Mouse (Mus musculus) heart, adult 2 months (tissue): ENCODE results near the gene Ifrd2. TPM values are rescaled to one million over a fixed set of nuclear protein-coding genes. Genes with fewer than 3 reads are reported as not detected.

ENCODE experiments used
- DNase-seq, 2 experiments: peaks; one replicate each; pipeline ENCODE4 v3.0.0; 2021
- H3K27ac ChIP-seq: fragments of 200-600 bp; 2 replicates; pipeline ENCODE4 v1.8.1; 2022
- H3K27me3 ChIP-seq: fragments of 200-500 bp; 2 replicates; pipeline ENCODE4 v1.6.1; 2012; ENCODE audit warnings: mild to moderate bottlenecking, low read length, inconsistent platforms, mixed read lengths; ENCODE audit not compliant: control insufficient read depth, insufficient read depth
- H3K36me3 ChIP-seq: fragments of 200-500 bp; 2 replicates; pipeline ENCODE4 v1.6.1; 2012; ENCODE audit warnings: low read length, inconsistent platforms; ENCODE audit not compliant: control insufficient read depth, insufficient read depth
- H3K4me1 ChIP-seq: fragments of 200-500 bp; 2 replicates; pipeline ENCODE4 v1.6.1; 2011; ENCODE audit warnings: low read length; ENCODE audit not compliant: control insufficient read depth, insufficient read depth
- H3K4me3 ChIP-seq: fragments of 200-600 bp; 2 replicates; pipeline ENCODE4 v1.8.1; 2022
- H3K79me2 ChIP-seq: fragments of 200-500 bp; replicated peaks from 2 replicates; pipeline ENCODE4 v1.6.1; 2012; ENCODE audit warnings: mild to moderate bottlenecking, inconsistent platforms, low read length, moderate library complexity, mixed read lengths; ENCODE audit not compliant: control insufficient read depth, insufficient read depth
- H3K9ac ChIP-seq: fragments of 200-500 bp; 2 replicates; pipeline ENCODE4 v1.6.1; 2012; ENCODE audit warnings: low read depth, mild to moderate bottlenecking, control low read depth, inconsistent platforms, low read length, mixed read lengths
- CTCF ChIP-seq: fragments of 200-600 bp; IDR thresholded peaks from 2 replicates; pipeline ENCODE4 v1.8.1; 2022; ENCODE audit warnings: antibody characterized with exemption, mild to moderate bottlenecking, moderate library complexity
- EP300 ChIP-seq: fragments of 200-500 bp; IDR thresholded peaks from 2 replicates; pipeline ENCODE4 v1.6.1; 2011; ENCODE audit warnings: low read depth, low read length, control low read depth; ENCODE audit not compliant: insufficient read depth
- POLR2A ChIP-seq: fragments of 200-500 bp; IDR thresholded peaks from 2 replicates; pipeline ENCODE4 v1.6.1; 2011; ENCODE audit warnings: mild to moderate bottlenecking, low read depth, low read length, control low read depth; ENCODE audit not compliant: insufficient read depth
- WGBS: fragments of 180-500 bp; shearing (Covaris S2); methylation state at CpG from one replicate; pipeline ENCODE4 v1.1.7; 2018; 5-methylcytosine and 5-hydroxymethylcytosine counted together
- intact Hi-C: fragments of 180-260 bp; cut with DNase I; formaldehyde crosslinking; loops from one replicate; pipeline ENCODE4 v1.15.1; 2025
- long read RNA-seq: library from polyadenylated mRNA; stranded (forward); transcript quantifications from one replicate; pipeline ENCODE4 v2.0.0, GENCODE M21; 2021
- polyA plus RNA-seq: library from polyadenylated mRNA; depleted of rRNA; stranded (reverse); fragments of >200 nt; gene quantifications from 2 replicates; pipeline ENCODE4 v1.2.3, GENCODE M21; 2012; rRNA removed
- total RNA-seq, 2 experiments: library from RNA; stranded (reverse); gene quantifications; 2 replicates each; pipeline ENCODE4 v1.2.3; 2021

Ifrd2 gene
- total RNA-seq: 10 to 100 TPM; 39.9 to 51.4 TPM
- 43.7 and 54.5 TPM in 2 replicates for polyA plus RNA-seq
- long read RNA-seq, transcript Ifrd2-201 (12 exons, 2,056 nt): major isoform, 33 of 36 reads
- long read RNA-seq, partial matches to known transcripts: 0 of 36 reads
- long read RNA-seq, other reads (novel, unspliced or antisense): 2 of 36 reads

DNA sequence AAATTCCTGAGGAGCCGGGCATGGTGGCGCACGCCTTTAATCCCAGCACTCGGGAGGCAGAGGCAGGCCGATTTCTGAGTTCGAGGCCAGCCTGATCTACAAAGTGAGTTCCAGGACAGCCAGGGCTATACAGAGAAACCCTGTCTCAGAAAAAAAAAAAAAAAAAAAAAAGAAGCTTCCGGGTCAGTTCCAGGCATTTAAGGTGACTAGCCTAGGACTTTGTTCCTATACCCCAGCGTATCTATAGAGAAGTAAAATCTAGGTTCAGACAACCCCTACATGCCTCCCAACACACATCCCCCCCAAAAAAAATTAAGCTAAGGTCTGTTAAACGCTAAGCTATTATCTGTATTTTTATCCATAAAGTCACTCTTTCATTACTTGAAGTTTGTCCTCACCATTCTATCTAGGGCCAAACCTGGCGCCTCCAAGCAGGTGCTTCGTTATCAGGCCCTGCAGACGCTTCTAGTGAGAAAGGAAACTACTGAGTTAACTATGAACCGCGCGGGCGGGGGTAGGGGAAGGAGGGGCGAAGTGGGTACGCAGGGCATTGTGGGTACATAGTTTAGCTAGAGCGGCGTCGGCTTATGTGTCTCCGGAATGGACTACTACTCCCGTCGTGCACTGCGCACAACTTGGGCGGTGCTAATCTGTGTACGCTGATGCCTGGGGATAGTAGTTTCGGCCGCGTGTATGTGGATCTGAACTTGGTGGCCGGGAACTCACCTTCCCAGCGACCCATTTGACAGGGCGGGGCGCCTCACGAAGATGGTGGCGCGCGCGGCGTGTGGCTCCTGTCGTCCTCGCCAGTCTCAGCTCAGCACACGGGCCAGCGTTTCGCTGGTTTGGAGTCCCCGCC lies at the start of gene Ifrd2:
Ifrd2 (plus strand) TSS at position 669 of the 859 bp plus-strand sequence.
- no peak for TF ChIP-seq CTCF
- peak; percentile 71 for TF ChIP-seq POLR2A
- peak; percentile 80 for TF ChIP-seq EP300
- no peaks in the 10 kb centered on the region for H3K79me2 ChIP-seq
- H3K27ac ChIP-seq: peak within 1 kb of the TSS; percentile 79
- intact Hi-C loops: no loop called here
- 9% methylated on average over 46 of the region's 46 CpGs for WGBS
- H3K27me3 ChIP-seq: no peaks in the 10 kb centered on the region
- peak; percentile 95 to 99 for DNase-seq
- peak within 1 kb of the TSS; percentile 84 for H3K4me3 ChIP-seq
- H3K9ac ChIP-seq: peak within 1 kb of the TSS; percentile 64
- H3K36me3 ChIP-seq: no peaks in the 10 kb centered on the region
- no peaks in the 10 kb centered on the region; the same call in 1 of the 2 replicates for H3K4me1 ChIP-seq

DNA sequence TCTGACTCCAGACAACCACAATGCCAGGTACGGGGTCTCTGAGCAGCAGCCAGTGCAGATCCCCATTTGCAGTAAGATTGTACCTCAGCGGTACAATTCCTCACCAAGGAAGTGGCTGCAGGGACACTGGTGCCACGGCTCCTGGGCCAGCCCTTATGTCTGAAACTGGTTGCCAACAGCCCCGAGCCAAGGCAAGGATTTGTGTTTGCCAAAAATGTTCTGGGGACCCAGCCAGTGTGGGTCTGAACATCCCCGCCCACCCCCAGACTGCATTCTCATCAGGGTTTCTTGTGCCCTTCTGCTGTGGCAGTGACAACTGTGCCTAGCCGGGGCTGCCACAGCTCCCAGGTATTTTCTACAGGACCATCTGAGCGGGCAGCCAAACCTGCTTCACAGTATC lies 49.2 kb upstream of the Ifrd2 start:
- Histone ChIP-seq H3K4me1 (peaks cover 16% of the 10 kb centered on the region), H3K4me3 (no peak overlapping the region), H3K27me3 (no peaks in the 10 kb centered on the region), H3K79me2 (peaks cover 9% of the 10 kb centered on the region), H3K9ac (no peak overlapping the region), H3K36me3 (peaks cover 5% of the 10 kb centered on the region; the same call in 1 of the 2 replicates), H3K27ac (no peak overlapping the region)
- no peak for DNase-seq
- no peak for TF ChIP-seq EP300
- no peak for TF ChIP-seq POLR2A
- no peak for TF ChIP-seq CTCF
- intact Hi-C loops: loop anchor here (10.0 kb wide), 1 partner anchor 643 kb away; the partner anchor contains the start of gene Manf
- 75% methylated on average over 7 of the region's 7 CpGs for WGBS

DNA sequence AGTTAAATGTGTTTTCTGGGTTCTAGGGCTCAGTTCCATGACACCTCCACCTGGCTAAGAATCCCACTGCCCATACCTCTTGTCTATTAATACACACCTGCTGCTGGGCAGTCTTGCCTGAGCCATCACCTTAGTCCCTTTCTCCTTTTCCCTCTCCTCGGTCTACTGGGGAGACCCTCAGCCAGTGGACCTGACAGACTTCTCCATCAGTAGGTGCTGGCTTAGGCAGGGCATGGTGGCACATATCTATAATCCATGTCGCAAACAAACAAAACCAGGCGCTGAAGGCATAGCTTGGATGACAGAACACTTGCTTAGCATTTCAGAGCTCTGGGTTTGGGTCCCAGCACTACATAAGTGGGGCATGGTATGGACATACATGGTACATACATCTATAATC lies 48.7 kb upstream of the Ifrd2 start:
- intact Hi-C loops: loop anchor here (10.0 kb wide), 1 partner anchor 644 kb away; the partner anchor contains the start of gene Manf
- WGBS: 90% methylated on average over 3 of the region's 3 CpGs
- Histone ChIP-seq H3K36me3 (peaks cover 5% of the 10 kb centered on the region; the same call in 1 of the 2 replicates), H3K79me2 (peaks cover 9% of the 10 kb centered on the region), H3K9ac (no peak overlapping the region), H3K4me3 (no peak overlapping the region), H3K27me3 (no peaks in the 10 kb centered on the region), H3K4me1 (peaks cover 15% of the 10 kb centered on the region), H3K27ac (no peak overlapping the region)
- TF ChIP-seq EP300 (no peak), POLR2A (no peak), CTCF (no peak)
- no peak for DNase-seq

DNA sequence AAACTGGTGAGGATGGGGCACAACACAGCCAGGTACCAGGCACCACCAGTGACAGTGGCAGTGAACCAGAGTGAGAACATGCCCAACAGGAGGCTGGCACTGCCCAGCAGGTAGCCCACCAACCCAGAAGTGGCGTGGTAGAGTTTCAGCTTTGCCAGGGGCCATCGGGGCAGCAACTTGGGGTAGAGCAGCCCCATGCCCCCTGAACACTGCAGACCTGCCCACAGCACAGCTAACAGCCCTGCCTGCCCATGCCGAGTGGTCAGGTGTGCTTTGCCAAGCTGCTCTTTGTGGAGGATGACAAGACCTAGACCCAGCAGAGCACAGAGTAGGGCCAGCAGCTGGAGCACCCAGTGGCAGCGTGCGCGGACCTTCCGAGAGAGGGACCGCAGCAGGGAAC lies 47.5 kb upstream of the Ifrd2 start:
- no peak for TF ChIP-seq CTCF
- TF ChIP-seq POLR2A: no peak
- no peak for TF ChIP-seq EP300
- H3K9ac ChIP-seq: no peak overlapping the region
- H3K27ac ChIP-seq: no peak overlapping the region
- 92% methylated on average over 8 of the region's 8 CpGs for WGBS
- H3K4me1 ChIP-seq: peaks cover 15% of the 10 kb centered on the region
- intact Hi-C loops: loop anchor here (10.0 kb wide), 2 partner anchors 645 to 855 kb away; partner anchors contain the start of genes Manf and Tex264
- H3K27me3 ChIP-seq: no peaks in the 10 kb centered on the region
- DNase-seq: no peak
- no peak overlapping the region for H3K4me3 ChIP-seq
- H3K79me2 ChIP-seq: peaks cover 9% of the 10 kb centered on the region
- H3K36me3 ChIP-seq: peaks cover 5% of the 10 kb centered on the region; the same call in 1 of the 2 replicates

DNA sequence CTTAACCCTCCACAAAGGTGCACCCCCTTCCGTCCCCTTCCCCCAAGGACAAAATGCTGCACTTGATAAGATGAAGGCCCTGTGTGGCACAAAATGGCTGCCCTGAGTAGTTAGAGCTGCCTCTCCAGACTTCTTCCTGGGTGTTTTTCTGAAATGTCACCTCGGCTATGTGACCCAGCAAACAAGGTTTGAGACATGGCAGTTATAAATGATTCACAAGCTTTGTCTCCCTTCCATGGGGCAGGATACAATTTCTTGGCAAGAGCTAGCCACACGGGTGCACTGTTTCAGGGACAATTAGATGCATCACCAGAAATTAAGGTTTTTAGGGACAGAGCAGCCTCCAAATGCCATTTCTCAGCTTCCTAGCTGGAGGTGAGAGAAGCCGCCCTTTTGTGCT lies 47.0 kb upstream of the Ifrd2 start:
- H3K79me2 ChIP-seq: peaks cover 5% of the 10 kb centered on the region; the same call in 1 of the 2 replicates
- no peak for DNase-seq
- intact Hi-C loops: loop anchor here (10.0 kb wide), 1 partner anchor 856 kb away; the partner anchor contains the start of gene Tex264
- 66% methylated on average over 4 of the region's 4 CpGs for WGBS
- TF ChIP-seq CTCF (no peak), POLR2A (no peak), EP300 (no peak)
- no peak overlapping the region for H3K9ac ChIP-seq
- peaks cover 15% of the 10 kb centered on the region for H3K4me1 ChIP-seq
- H3K36me3 ChIP-seq: peaks cover 5% of the 10 kb centered on the region; the same call in 1 of the 2 replicates
- H3K27me3 ChIP-seq: no peaks in the 10 kb centered on the region
- H3K27ac ChIP-seq: no peak overlapping the region
- H3K4me3 ChIP-seq: no peak overlapping the region

DNA sequence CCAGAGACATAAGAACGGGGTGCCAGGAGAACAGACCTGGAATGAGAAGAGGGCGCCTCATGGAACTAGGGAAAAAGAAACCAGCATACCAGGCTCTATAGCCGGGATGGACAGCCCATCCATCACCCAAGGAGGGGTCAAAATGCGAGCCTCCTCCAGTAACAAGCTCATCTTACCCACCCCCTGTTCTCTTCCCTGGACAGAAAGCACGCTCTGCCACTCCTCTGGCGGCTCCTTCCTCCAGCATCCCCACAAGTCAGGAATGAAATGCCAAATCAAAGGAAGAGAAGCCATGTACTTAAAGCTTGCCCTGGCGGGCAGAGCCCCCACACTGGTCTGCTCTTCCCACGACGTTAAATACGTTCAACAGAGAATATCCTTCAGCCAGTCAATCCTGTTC lies 46.4 kb upstream of the Ifrd2 start:
- Histone ChIP-seq H3K27ac (no peak overlapping the region; the same call in 1 of the 2 replicates), H3K4me1 (peaks cover 11% of the 10 kb centered on the region), H3K4me3 (peak overlapping the region; percentile 75), H3K36me3 (peaks cover 5% of the 10 kb centered on the region; the same call in 1 of the 2 replicates), H3K9ac (no peak overlapping the region), H3K79me2 (0 out of 2 replicates have a peak, but pooled peaks cover 3% of the 10 kb centered on the region), H3K27me3 (no peaks in the 10 kb centered on the region)
- intact Hi-C loops: loop anchor here (10.0 kb wide), 1 partner anchor 856 kb away; the partner anchor contains the start of gene Tex264
- TF ChIP-seq EP300 (no peak), POLR2A (no peak), CTCF (no peak)
- no peak for DNase-seq
- 33% methylated on average over 10 of the region's 10 CpGs for WGBS
